Mouse (Mus musculus) embryonic fibroblast, embryonic 13.5 days (primary cell): ENCODE results near the gene Cdh23. TPM values are rescaled to one million over a fixed set of nuclear protein-coding genes. Genes with fewer than 3 reads are reported as not detected.

Experiments used
- H3K27ac ChIP-seq: 2 replicates; pipeline ENCODE4 v1.5.1; 2012; ENCODE audit warnings: low read length, control low read depth, inconsistent platforms; ENCODE audit not compliant: insufficient read depth
- H3K4me1 ChIP-seq: 2 replicates; pipeline ENCODE4 v1.6.1; 2011; ENCODE audit warnings: low read length; ENCODE audit not compliant: control insufficient read depth, insufficient read depth
- H3K4me3 ChIP-seq: 2 replicates; pipeline ENCODE4 v1.5.1; 2011; ENCODE audit warnings: mild to moderate bottlenecking, control low read depth, low read length; ENCODE audit not compliant: insufficient read depth
- CTCF ChIP-seq: IDR thresholded peaks from 2 replicates; pipeline ENCODE4 v1.5.1; 2011; ENCODE audit warnings: mild to moderate bottlenecking, control low read depth, low read length, moderate library complexity, borderline replicate concordance; ENCODE audit not compliant: insufficient read depth
- POLR2A ChIP-seq: IDR thresholded peaks from 2 replicates; pipeline ENCODE4 v1.6.1; 2011; ENCODE audit warnings: low read depth, mild to moderate bottlenecking, control low read depth, low read length, moderate library complexity
- polyA plus RNA-seq: library from polyadenylated mRNA; stranded (reverse); fragments of >200 nt; gene quantifications from 2 replicates; pipeline ENCODE4 v1.2.4, GENCODE M21; 2011; ENCODE audit warnings: low read depth; ENCODE audit not compliant: missing spikeins, insufficient read length

Gene Cdh23
- polyA plus RNA-seq, 1 experiment, result 0.86 TPM

DNA sequence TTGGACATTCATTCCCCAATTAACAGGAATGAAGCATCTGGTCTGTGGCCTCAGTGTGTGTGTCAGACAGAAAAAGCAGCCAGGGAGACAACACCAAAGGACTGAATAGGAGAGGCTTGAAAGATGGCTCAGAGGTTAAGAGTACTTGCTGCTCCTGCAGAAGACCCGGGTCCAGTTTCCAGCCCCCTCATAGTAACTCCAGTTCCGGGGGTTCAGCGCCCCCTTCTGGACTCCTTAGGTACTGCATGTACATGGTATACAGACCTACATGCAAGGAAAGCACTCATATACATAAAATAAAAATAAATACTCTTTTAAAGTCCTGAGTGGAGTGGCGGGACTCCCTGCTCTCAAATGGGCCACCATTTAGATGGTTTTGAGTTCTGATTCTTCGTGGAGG is 83.4 kb downstream of the Cdh23 start:
- TF ChIP-seq CTCF (no peak), POLR2A (no peak)
- H3K4me3 ChIP-seq, result no peak overlapping the region
- no peaks in the 10 kb centered on the region for H3K4me1 ChIP-seq
- no peak overlapping the region for H3K27ac ChIP-seq

DNA sequence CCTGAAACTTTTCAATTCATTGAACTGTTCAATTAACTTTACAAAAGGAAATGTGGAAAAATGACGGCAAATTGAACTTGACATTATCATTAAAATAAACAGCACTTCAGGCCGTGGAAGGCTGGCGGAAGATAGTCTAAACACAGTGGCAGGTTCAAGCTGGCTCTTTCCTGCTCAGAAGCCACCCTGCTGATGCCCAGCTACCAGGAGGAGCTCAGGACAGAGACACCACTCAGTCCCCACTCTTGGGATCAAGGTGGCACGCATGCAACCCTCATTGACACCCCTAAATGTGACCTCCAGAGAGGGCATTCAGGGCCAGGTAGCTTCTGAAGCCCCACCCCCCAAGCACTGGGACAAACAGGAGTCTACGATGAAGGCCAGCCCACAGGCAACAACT is 89.1 kb downstream of the Cdh23 start:
- Histone ChIP-seq H3K27ac (no peak overlapping the region), H3K4me1 (no peaks in the 10 kb centered on the region), H3K4me3 (no peak overlapping the region)
- TF ChIP-seq CTCF (no peak), POLR2A (no peak)

DNA sequence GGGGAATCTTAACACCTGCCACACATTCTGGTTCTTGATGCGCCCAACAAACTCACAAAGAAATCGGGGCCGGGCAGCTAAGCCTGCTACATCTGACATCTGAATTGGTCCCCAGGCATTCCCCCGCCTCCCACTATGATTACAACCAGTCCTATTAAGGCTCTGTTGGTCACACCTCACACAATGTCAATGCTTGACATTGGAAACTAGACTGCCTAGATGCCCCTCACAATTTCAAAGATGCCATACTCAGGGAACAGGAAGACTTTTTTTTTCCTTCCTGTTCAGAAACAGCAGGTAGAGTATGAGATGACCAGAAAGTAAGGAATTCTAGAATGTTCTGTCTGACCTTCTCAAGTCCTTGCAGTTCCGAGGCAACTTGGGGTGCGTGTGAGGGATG is 89.6 kb downstream of the Cdh23 start:
- Histone ChIP-seq H3K27ac (no peak overlapping the region), H3K4me3 (no peak overlapping the region), H3K4me1 (no peaks in the 10 kb centered on the region)
- TF ChIP-seq CTCF (no peak), POLR2A (no peak)

DNA sequence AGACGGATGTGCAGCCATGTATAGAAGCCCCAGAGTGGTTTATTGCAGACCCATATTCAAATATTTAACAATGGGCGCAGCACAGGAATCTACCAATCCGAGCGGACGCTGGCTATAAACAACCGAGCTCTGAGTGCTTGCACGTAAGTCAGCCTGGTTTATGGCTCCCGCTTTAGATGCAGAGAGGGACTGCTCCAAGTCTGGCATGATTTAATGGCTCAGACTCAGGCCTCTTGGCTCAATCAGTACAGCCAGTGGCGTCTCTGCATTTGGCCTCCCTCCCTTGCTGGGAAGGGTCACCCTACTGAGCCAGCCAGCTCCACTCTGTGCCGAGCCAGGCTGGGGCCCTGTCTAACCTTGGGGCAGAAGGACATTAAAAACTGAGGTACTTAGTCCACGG is 94.1 kb downstream of the Cdh23 start:
- Histone ChIP-seq H3K4me1 (no peaks in the 10 kb centered on the region), H3K27ac (no peak overlapping the region), H3K4me3 (no peak overlapping the region)
- TF ChIP-seq CTCF (no peak), POLR2A (no peak)

DNA sequence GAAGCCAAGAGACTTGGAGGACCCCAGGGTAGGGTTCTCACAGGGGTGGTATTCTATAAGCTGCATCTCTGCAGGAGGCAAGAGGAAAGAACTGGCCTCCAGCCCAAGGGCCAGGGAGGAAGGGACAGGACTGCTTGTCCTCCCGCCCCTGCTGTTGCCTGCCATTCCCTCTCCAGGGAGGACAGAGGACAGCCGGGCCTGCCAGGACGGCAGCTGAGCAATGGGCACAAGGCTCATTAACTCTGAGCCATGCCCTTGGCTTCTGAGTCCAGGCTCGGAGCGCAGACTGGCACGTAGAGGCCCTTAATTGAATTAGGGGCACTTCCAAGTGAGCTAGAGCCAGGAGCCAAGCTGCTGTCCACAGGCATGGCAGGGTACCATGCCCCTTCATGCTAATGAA is 101.1 kb downstream of the Cdh23 start:
- TF ChIP-seq POLR2A, result no peak
- TF ChIP-seq CTCF, result no peak

DNA sequence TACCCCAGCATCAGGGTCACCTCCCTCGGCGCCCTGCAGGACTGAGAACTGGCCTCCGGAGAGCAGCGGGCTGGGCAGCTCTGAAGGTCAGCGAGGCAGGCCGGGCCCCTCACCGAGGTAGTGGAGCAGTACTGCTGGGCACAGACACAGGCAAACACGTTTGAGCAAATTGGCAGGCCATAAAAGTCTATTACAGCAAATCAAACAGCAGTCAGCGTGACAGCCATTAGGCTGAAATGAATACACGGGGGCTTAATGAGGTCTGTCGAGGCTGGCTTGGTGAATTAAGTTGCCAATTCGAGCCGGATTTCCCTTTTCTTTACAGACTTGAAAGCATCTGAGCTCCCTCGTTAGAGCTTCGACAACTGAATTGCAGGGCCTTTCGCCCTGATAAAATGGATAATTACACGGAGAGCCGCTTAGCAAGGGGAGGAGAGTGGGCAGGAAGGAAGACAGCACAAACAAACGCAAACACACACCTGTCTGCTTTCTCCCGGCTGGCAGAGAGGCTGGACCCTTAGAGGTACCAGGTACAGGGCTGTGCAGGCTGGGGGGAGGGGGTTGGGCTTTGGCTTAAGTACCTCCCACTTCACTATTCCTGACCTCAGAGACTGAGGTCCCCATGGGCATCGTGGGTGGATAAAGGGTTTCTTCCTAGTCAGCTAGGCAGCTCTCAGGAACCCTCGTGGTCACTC is 103.3 kb downstream of the Cdh23 start:
- Histone ChIP-seq H3K27ac (no peak overlapping the region), H3K4me3 (no peak overlapping the region), H3K4me1 (no peaks in the 10 kb centered on the region)
- TF ChIP-seq POLR2A (no peak), CTCF (no peak)

More for the DNA sequence above, 101.1 kb downstream of the Cdh23 start:
- Histone ChIP-seq H3K27ac (no peak overlapping the region), H3K4me3 (no peak overlapping the region), H3K4me1 (no peaks in the 10 kb centered on the region)

DNA sequence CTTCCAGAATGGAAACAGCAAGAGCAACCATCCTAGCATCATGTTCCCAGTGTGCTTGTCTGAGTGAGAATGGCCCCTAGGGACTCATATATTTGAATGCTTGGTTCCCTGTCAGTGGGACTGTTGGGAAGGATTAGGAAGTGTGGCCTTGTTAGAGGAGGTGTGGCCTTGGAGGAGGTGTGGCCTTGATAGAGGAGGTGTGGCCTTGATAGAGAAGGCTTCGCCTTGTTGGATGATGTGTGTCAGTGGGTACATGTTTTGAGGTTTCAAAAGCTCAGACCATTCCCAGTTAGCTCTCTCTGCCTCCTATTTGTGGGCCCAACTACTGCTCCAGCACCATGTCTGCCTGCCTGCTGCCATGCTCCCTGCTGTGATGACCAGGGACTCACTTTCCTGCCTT is 105.0 kb downstream of the Cdh23 start:
- Histone ChIP-seq H3K27ac (no peak overlapping the region), H3K4me3 (no peak overlapping the region), H3K4me1 (no peaks in the 10 kb centered on the region)
- no peak for TF ChIP-seq POLR2A
- no peak for TF ChIP-seq CTCF

DNA sequence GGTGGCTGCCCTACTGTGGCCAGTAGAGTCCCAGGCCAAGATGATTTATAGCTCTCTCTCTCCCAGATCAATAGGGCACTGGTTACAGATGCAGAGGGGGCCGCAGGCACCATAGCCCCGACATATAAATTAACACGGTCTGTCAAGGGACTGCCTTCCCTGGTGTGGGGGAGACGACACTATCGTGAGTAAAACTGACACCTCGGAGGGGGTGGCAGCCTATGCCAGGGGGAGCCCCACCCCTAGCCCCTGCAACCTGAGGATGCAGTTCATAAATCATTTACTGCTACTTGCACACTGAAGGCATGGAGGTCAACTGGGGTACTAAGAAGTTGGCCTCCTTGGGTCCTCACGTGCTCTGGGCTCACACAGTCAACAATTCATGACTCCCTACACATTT is 106.0 kb downstream of the Cdh23 start:
- no peak overlapping the region for H3K27ac ChIP-seq
- H3K4me3 ChIP-seq, result no peak overlapping the region
- no peaks in the 10 kb centered on the region for H3K4me1 ChIP-seq
- TF ChIP-seq CTCF (no peak), POLR2A (no peak)

DNA sequence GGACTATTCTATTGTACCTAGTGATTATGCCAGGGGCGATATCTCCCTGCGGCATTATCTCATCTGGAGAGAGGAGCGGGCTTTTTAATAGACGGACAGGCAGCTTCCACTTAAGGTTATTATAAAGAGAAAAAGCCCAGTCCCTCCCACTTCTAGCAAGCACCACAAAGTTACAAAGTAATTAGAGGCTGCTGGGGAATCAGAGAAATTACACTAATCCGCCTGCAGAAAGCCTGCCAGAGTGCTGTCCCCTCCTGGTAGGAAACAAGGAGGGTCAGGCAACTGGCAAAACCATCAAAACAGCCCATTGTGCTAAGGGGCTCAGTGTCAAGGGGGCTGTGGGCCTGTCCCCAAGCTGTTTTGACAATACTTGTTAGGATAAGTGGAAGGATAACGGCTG is 110.6 kb downstream of the Cdh23 start:
- Histone ChIP-seq H3K4me3 (no peak overlapping the region), H3K27ac (no peak overlapping the region), H3K4me1 (no peaks in the 10 kb centered on the region)
- TF ChIP-seq CTCF (no peak), POLR2A (no peak)

DNA sequence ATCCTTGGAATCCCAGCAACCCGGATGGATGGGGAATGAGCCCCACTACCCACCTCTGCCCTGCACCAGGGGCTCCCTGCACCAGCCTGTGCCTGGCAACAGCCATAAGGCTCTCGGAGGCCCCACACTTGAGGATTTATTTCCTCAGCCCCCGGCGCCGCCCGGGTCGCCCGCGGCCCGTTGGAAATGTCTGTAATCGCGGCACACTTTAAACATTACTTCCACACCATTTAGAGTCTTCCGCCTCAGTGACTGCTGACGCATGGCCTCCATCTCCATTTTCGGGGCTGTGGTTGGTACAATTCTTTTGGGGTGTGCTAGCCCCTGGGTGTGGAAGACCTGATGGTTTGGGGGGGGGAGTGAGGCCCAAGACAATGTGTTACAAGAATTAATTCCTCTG is 113.3 kb downstream of the Cdh23 start:
- peaks cover 3% of the 10 kb centered on the region for H3K4me1 ChIP-seq
- no peak overlapping the region for H3K27ac ChIP-seq
- TF ChIP-seq POLR2A, result no peak
- no peak overlapping the region for H3K4me3 ChIP-seq

DNA sequence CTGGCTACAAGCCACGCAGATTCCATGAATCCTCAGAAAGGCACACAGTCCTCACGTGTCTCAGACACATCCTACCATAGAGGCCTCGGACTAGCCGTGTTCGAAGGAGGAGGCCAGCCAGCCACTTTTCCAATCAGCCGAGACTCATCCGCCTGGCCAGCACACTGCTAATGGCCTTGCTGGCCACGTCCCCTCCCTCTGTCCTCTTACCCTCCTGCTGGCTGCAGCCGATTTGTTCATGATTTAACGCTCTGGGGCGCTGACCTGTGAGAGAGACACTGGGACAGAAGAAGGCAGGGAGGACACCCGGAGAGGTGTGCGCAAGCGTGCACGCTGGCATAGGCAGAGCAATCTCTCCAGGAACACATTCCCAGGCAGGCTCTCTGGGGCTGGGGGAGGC is 115.6 kb downstream of the Cdh23 start:
- TF ChIP-seq CTCF (no peak), POLR2A (no peak)
- H3K27ac ChIP-seq, result no peak overlapping the region
- H3K4me1 ChIP-seq, result peaks cover 5% of the 10 kb centered on the region
- H3K4me3 ChIP-seq, result no peak overlapping the region
